Mouse (Mus musculus): ENCODE data around the gene Ube2l6.

Ube2l6 gene

GRCm38 (mm10) chr2:84838993-84839980 is 40.7 kb downstream of the Ube2l6 start:
- no peak for DNase-seq (ENCODE audit: low spot score)

GRCm38 (mm10) chr2:84840016-84840747 is 41.6 kb downstream of the Ube2l6 start:
- DNase-seq (ENCODE audit: low spot score): no peak

GRCm38 (mm10) chr2:84840748-84841563 is 42.3 kb downstream of the Ube2l6 start:
- DNase-seq (ENCODE audit: low spot score): no peak

- no peak for DNase-seq (ENCODE audit: low spot score)
Measured at GRCm38 (mm10) chr2:84841905-84842304, 43.3 kb downstream of the Ube2l6 start.

GRCm38 (mm10) chr2:84843654-84844053 is 45.0 kb downstream of the Ube2l6 start:
- DNase-seq (ENCODE audit: low spot score): no peak

GRCm38 (mm10) chr2:84845226-84845625 is 46.6 kb downstream of the Ube2l6 start:
- DNase-seq (ENCODE audit: low spot score): no peak

- DNase-seq (ENCODE audit: low spot score): no peak
Measured at GRCm38 (mm10) chr2:84850407-84851129, 51.9 kb downstream of the Ube2l6 start.

- no peak for DNase-seq (ENCODE audit: low spot score)
Measured at GRCm38 (mm10) chr2:84851130-84852040, 52.8 kb downstream of the Ube2l6 start.

- DNase-seq (ENCODE audit: low spot score): peak; percentile 63
Measured at GRCm38 (mm10) chr2:84855732-84856131, 57.1 kb downstream of the Ube2l6 start.

GRCm38 (mm10) chr2:84858551-84858950 is 59.9 kb downstream of the Ube2l6 start:
- DNase-seq (ENCODE audit: low spot score): no peak

All from MN1 (cell line).